Mouse (Mus musculus): Measurements from ENCODE around the gene Hrh3. TPM values are rescaled to one million over a fixed set of nuclear protein-coding genes. Genes with fewer than 3 reads are reported as not detected.

Hrh3 gene
- polyA plus RNA-seq, 1 experiment, result 25.4 TPM

DNA sequence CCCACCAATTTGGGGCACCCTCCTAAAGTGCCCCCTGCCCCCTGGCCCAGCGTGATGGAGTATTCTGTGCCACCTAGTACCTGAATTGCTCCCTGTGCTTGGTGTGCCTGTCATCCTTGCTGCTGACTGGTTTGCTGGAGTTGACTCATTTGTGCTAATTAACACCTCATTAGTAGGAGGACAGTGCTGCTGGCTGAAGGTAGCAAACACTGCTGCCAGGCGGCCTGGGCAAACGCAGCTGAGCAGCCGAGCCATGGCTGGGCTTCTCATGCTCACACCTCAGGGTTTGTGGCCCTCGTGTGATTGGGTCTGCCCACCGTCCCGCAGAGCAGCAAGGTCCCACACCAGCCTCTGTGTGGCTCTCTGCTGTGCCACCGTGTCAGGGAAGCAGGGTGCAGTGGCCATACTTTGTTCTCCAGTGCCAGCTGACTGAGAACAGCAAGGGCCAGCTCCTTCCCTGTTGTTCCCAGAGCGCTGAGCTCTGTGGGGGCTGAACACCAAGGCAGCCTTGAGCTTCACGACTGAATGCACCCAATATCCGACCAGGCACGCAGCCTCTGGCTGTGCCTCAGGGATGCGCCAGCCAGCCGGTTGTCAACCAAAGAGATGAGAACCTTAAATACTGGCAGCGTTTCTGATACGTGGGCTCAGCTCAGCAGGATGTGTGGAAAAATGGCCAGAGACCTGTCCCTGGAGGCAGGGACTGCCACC is 18.2 kb downstream of the Hrh3 start:
- 17% methylated on average over 16 of the region's 16 CpGs for WGBS
- no peak overlapping the region for H3K27ac ChIP-seq (ENCODE audit: insufficient read depth, low read length)
- peak; percentile 47 to 63 for DNase-seq
- H3K4me3 ChIP-seq (replicated peaks; ENCODE audit: insufficient read depth, low read depth, low read length), result no peak overlapping the region
- H3K4me1 ChIP-seq (ENCODE audit: control insufficient read depth, insufficient read depth, low read length), result peaks cover 17% of the 10 kb centered on the region
- no peaks in the 10 kb centered on the region for H3K27me3 ChIP-seq (ENCODE audit: control insufficient read depth, insufficient read depth, low read length)
- TF ChIP-seq CTCF (IDR thresholded peaks at IDR 0.05; ENCODE audit: borderline replicate concordance, insufficient read depth, low read depth, low read length), result no peak
- no peak for TF ChIP-seq POLR2A (IDR thresholded peaks at IDR 0.05; ENCODE audit: borderline replicate concordance, insufficient read depth, low read length)

- WGBS, result 80% methylated on average over 3 of the region's 3 CpGs
- Histone ChIP-seq H3K4me1 (ENCODE audit: control insufficient read depth, insufficient read depth, low read length) (peaks cover 17% of the 10 kb centered on the region), H3K4me3 (replicated peaks; ENCODE audit: insufficient read depth, low read depth, low read length) (no peak overlapping the region), H3K27me3 (ENCODE audit: control insufficient read depth, insufficient read depth, low read length) (no peaks in the 10 kb centered on the region), H3K27ac (ENCODE audit: insufficient read depth, low read length) (no peak overlapping the region)
- DNase-seq, result no peak
- TF ChIP-seq CTCF (IDR thresholded peaks at IDR 0.05; ENCODE audit: borderline replicate concordance, insufficient read depth, low read depth, low read length) (no peak), POLR2A (IDR thresholded peaks at IDR 0.05; ENCODE audit: borderline replicate concordance, insufficient read depth, low read length) (no peak)
These were observed 19.7 kb downstream of the Hrh3 start for GRCm38 (mm10) chr2:180084565-180084964.

DNA sequence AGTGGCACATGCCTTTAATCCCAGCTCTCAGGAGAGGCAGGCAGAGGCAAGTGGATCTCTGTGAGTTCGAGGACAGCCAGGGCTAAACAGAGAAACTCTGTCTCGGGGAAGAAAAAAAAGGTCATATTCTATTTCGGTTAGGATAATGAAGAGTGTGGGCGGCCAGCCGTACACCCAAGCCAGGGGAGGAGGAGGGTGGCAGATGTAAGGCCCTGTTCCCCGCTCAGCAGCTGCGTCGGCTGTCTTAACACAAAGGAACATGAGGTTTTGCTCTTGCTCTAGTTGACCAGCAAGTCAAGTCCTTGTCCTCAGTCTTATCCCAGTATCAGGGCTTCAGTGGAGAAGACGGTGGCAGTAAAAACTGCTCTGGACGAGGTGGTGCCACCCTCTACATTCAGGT is 21.2 kb downstream of the Hrh3 start:
- TF ChIP-seq CTCF (IDR thresholded peaks at IDR 0.05; ENCODE audit: borderline replicate concordance, insufficient read depth, low read depth, low read length), result no peak
- no peak for TF ChIP-seq POLR2A (IDR thresholded peaks at IDR 0.05; ENCODE audit: borderline replicate concordance, insufficient read depth, low read length)
- H3K27ac ChIP-seq (ENCODE audit: insufficient read depth, low read length), result no peak overlapping the region
- peaks cover 17% of the 10 kb centered on the region for H3K4me1 ChIP-seq (ENCODE audit: control insufficient read depth, insufficient read depth, low read length)
- H3K4me3 ChIP-seq (replicated peaks; ENCODE audit: insufficient read depth, low read depth, low read length), result no peak overlapping the region
- H3K27me3 ChIP-seq (ENCODE audit: control insufficient read depth, insufficient read depth, low read length), result no peaks in the 10 kb centered on the region
- 88% methylated on average over 10 of the region's 10 CpGs for WGBS
- DNase-seq, result no peak

DNA sequence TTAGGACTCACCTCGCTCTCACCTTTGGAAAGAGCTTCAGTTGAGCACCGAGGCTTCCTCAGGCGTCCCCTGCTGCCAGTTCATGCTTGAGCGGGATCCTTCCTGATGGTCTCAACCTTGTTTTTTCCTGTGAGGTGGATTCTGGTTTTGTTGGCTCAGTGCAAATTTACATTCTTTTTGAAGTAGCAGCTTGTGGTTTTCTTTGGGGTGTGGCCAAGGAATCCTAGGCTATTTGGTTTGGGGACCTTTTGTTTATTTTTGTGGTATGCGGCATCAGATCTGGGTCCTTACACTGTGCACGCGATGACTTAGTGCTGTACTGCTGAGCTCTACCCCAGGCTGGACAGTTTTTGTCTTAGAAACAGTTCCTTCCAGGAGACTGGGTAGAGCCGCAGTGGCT is 23.6 kb downstream of the Hrh3 start:
- Histone ChIP-seq H3K27ac (ENCODE audit: insufficient read depth, low read length) (no peak overlapping the region), H3K4me1 (ENCODE audit: control insufficient read depth, insufficient read depth, low read length) (peaks cover 6% of the 10 kb centered on the region), H3K4me3 (replicated peaks; ENCODE audit: insufficient read depth, low read depth, low read length) (no peak overlapping the region), H3K27me3 (ENCODE audit: control insufficient read depth, insufficient read depth, low read length) (no peaks in the 10 kb centered on the region)
- 88% methylated on average over 8 of the region's 8 CpGs for WGBS
- DNase-seq, result no peak
- TF ChIP-seq POLR2A (IDR thresholded peaks at IDR 0.05; ENCODE audit: borderline replicate concordance, insufficient read depth, low read length) (no peak), CTCF (IDR thresholded peaks at IDR 0.05; ENCODE audit: borderline replicate concordance, insufficient read depth, low read depth, low read length) (no peak)

DNA sequence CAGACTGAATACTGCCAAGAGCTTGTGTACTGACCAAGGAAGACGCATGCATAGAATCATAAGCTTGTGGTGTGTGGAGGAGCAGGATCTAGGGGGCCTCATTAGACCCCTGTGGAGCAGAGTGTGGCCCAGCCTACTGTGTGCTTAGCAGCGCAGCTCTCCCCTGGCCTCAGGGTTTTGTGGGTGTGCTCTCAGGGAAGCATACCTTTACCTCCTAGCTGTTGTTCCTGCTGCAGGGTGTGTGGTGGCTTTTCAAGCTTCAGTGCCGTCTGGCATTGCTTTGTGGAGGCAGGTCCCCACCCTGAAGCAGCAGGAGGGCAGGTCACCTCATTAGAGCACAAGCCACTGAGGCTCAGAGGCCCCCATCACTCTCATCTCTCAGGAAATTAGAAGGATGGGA is 26.7 kb downstream of the Hrh3 start:
- DNase-seq, result no peak
- no peak overlapping the region for H3K27ac ChIP-seq (ENCODE audit: insufficient read depth, low read length)
- no peaks in the 10 kb centered on the region; the same call in 1 of the 2 replicates for H3K4me1 ChIP-seq (ENCODE audit: control insufficient read depth, insufficient read depth, low read length)
- H3K4me3 ChIP-seq (replicated peaks; ENCODE audit: insufficient read depth, low read depth, low read length), result no peak overlapping the region
- no peaks in the 10 kb centered on the region for H3K27me3 ChIP-seq (ENCODE audit: control insufficient read depth, insufficient read depth, low read length)
- TF ChIP-seq CTCF (IDR thresholded peaks at IDR 0.05; ENCODE audit: borderline replicate concordance, insufficient read depth, low read depth, low read length) (no peak), POLR2A (IDR thresholded peaks at IDR 0.05; ENCODE audit: borderline replicate concordance, insufficient read depth, low read length) (no peak)
- 80% methylated on average over 3 of the region's 3 CpGs for WGBS

- TF ChIP-seq CTCF (IDR thresholded peaks at IDR 0.05; ENCODE audit: borderline replicate concordance, insufficient read depth, low read depth, low read length) (no peak), POLR2A (IDR thresholded peaks at IDR 0.05; ENCODE audit: borderline replicate concordance, insufficient read depth, low read length) (no peak)
- WGBS, result 41% methylated on average over 7 of the region's 7 CpGs
- Histone ChIP-seq H3K4me1 (ENCODE audit: control insufficient read depth, insufficient read depth, low read length) (peaks cover 4% of the 10 kb centered on the region), H3K4me3 (replicated peaks; ENCODE audit: insufficient read depth, low read depth, low read length) (no peak overlapping the region), H3K27ac (ENCODE audit: insufficient read depth, low read length) (no peak overlapping the region), H3K27me3 (ENCODE audit: control insufficient read depth, insufficient read depth, low read length) (no peaks in the 10 kb centered on the region)
- DNase-seq, result no peak
These were observed 31.4 kb downstream of the Hrh3 start for GRCm38 (mm10) chr2:180072886-180073285.

- WGBS, result 65% methylated on average over 2 of the region's 2 CpGs
- TF ChIP-seq CTCF (IDR thresholded peaks at IDR 0.05; ENCODE audit: borderline replicate concordance, insufficient read depth, low read depth, low read length) (no peak), POLR2A (IDR thresholded peaks at IDR 0.05; ENCODE audit: borderline replicate concordance, insufficient read depth, low read length) (no peak)
- no peak overlapping the region for H3K4me3 ChIP-seq (replicated peaks; ENCODE audit: insufficient read depth, low read depth, low read length)
- DNase-seq, result no peak
- H3K4me1 ChIP-seq (ENCODE audit: control insufficient read depth, insufficient read depth, low read length), result peaks cover 4% of the 10 kb centered on the region
- H3K27me3 ChIP-seq (ENCODE audit: control insufficient read depth, insufficient read depth, low read length), result no peaks in the 10 kb centered on the region
- no peak overlapping the region for H3K27ac ChIP-seq (ENCODE audit: insufficient read depth, low read length)
These were observed 32.6 kb downstream of the Hrh3 start for GRCm38 (mm10) chr2:180071671-180072070.

Data from cerebellum, adult 2 months (tissue).